Mouse (Mus musculus) stomach, embryonic 14.5 days (tissue): Measurements from ENCODE around the gene Zfp423. TPM values are rescaled to one million over a fixed set of nuclear protein-coding genes. Genes with fewer than 3 reads are reported as not detected.

Experiments
- ATAC-seq: fragments of 200-750 bp; cut with Nextera tagmentation; 2 replicates; pipeline ENCODE4 v1.8.0; 2017; ENCODE audit warnings: low read depth, moderate TSS enrichment; ENCODE audit not compliant: insufficient number of reproducible peaks, insufficient read depth, low FRiP score
- H3K27ac ChIP-seq: fragments of 300-500 bp; sonication (generic); 2 replicates; pipeline ENCODE4 v1.5.1; 2014; ENCODE audit warnings: mild to moderate bottlenecking, low read length, moderate library complexity, mixed read lengths
- H3K27me3 ChIP-seq: fragments of 300-500 bp; sonication (generic); 2 replicates; pipeline ENCODE4 v1.6.1; 2014; ENCODE audit warnings: low read length, control low read depth, mixed read lengths; ENCODE audit not compliant: control insufficient read depth, insufficient read depth
- H3K36me3 ChIP-seq: fragments of 300-500 bp; sonication (generic); 2 replicates; pipeline ENCODE4 v1.6.1; 2014; ENCODE audit warnings: mild to moderate bottlenecking, control low read depth, low read length, moderate library complexity, mixed read lengths; ENCODE audit not compliant: control insufficient read depth, insufficient read depth
- H3K4me1 ChIP-seq: fragments of 300-500 bp; sonication (generic); 2 replicates; pipeline ENCODE4 v1.6.1; 2014; ENCODE audit warnings: low read length, control low read depth, mixed read lengths; ENCODE audit not compliant: control insufficient read depth, insufficient read depth
- H3K4me2 ChIP-seq: fragments of 300-500 bp; sonication (generic); replicated peaks from 2 replicates; pipeline ENCODE4 v1.6.1; 2014; ENCODE audit warnings: low read depth, low read length, control low read depth
- H3K4me3 ChIP-seq: fragments of 300-500 bp; sonication (generic); 2 replicates; pipeline ENCODE4 v1.5.1; 2014; ENCODE audit warnings: low read depth, low read length, control low read depth
- H3K9ac ChIP-seq: fragments of 300-500 bp; sonication (generic); replicated peaks from 2 replicates; pipeline ENCODE4 v1.6.1; 2014; ENCODE audit warnings: low read depth, mild to moderate bottlenecking, control low read depth, low read length, moderate library complexity, mixed read lengths
- H3K9me3 ChIP-seq: fragments of 300-500 bp; sonication (generic); 2 replicates; pipeline ENCODE4 v1.6.1; 2016; ENCODE audit warnings: low read depth, low read length, control low read depth; ENCODE audit not compliant: control insufficient read depth
- WGBS: fragments of 180-500 bp; shearing (Covaris S2); extraction: QIAGEN DNeasy Blood & Tissue Kit; methylation state at CpG from one replicate; pipeline ENCODE4 v1.1.7; 2014; 5-methylcytosine and 5-hydroxymethylcytosine counted together
- polyA plus RNA-seq: library from polyadenylated mRNA; unstranded; fragments of >200 nt; fragmentation: Nextera tagmentation; extraction: Ambion mirVana; gene quantifications from 2 replicates; pipeline ENCODE4 v1.2.1, GENCODE M21; 2014

Zfp423 gene
- polyA plus RNA-seq, 1 experiment from 2014 or later = 13.6 TPM

- 0 out of 2 replicates have a peak overlapping the region, but pooled peaks have one; percentile 30 for H3K27ac ChIP-seq
- no peak for ATAC-seq
- no peaks in the 10 kb centered on the region for H3K36me3 ChIP-seq
- H3K4me3 ChIP-seq = no peak overlapping the region
- H3K4me2 ChIP-seq = no peak overlapping the region
- H3K9ac ChIP-seq = no peak overlapping the region
- no peaks in the 10 kb centered on the region for H3K9me3 ChIP-seq
- peaks cover 9% of the 10 kb centered on the region; the same call in 1 of the 2 replicates for H3K4me1 ChIP-seq
- no peaks in the 10 kb centered on the region for H3K27me3 ChIP-seq
- 68% methylated on average over 7 of the region's 7 CpGs for WGBS
Measured at GRCm38 (mm10) chr8:87926098-87926890, 33.1 kb downstream of the Zfp423 start.

- no peaks in the 10 kb centered on the region for H3K36me3 ChIP-seq
- H3K4me3 ChIP-seq = no peak overlapping the region
- H3K27me3 ChIP-seq = no peaks in the 10 kb centered on the region
- no peak overlapping the region for H3K4me2 ChIP-seq
- ATAC-seq = no peak
- H3K4me1 ChIP-seq = peaks cover 4% of the 10 kb centered on the region
- 81% methylated on average over 6 of the region's 6 CpGs for WGBS
- H3K9ac ChIP-seq = no peak overlapping the region
- H3K27ac ChIP-seq = no peak overlapping the region
- no peaks in the 10 kb centered on the region for H3K9me3 ChIP-seq
Measured at GRCm38 (mm10) chr8:87922936-87923335, 36.5 kb downstream of the Zfp423 start.

- 41% methylated on average over 6 of the region's 6 CpGs for WGBS
- no peaks in the 10 kb centered on the region for H3K36me3 ChIP-seq
- peaks cover 9% of the 10 kb centered on the region for H3K4me1 ChIP-seq
- no peak overlapping the region for H3K4me2 ChIP-seq
- no peak overlapping the region for H3K9ac ChIP-seq
- no peak for ATAC-seq
- no peaks in the 10 kb centered on the region for H3K27me3 ChIP-seq
- no peak overlapping the region for H3K4me3 ChIP-seq
- no peak overlapping the region for H3K27ac ChIP-seq
- no peaks in the 10 kb centered on the region for H3K9me3 ChIP-seq
Measured at GRCm38 (mm10) chr8:87922446-87922845, 36.9 kb downstream of the Zfp423 start.

GRCm38 (mm10) chr8:87918004-87918403, 41.4 kb downstream of the Zfp423 start:
- no peak overlapping the region for H3K4me2 ChIP-seq
- no peak for ATAC-seq
- no peaks in the 10 kb centered on the region for H3K36me3 ChIP-seq
- no peak overlapping the region for H3K27ac ChIP-seq
- H3K4me1 ChIP-seq = peaks cover 37% of the 10 kb centered on the region
- no peak overlapping the region for H3K4me3 ChIP-seq
- H3K9me3 ChIP-seq = no peaks in the 10 kb centered on the region
- no peaks in the 10 kb centered on the region for H3K27me3 ChIP-seq
- WGBS = 43% methylated on average over 5 of the region's 5 CpGs
- H3K9ac ChIP-seq = no peak overlapping the region

GRCm38 (mm10) chr8:87915763-87916162, 43.6 kb downstream of the Zfp423 start:
- no peak overlapping the region for H3K27ac ChIP-seq
- 64% methylated on average over 9 of the region's 9 CpGs for WGBS
- H3K9me3 ChIP-seq = no peaks in the 10 kb centered on the region
- peaks cover 53% of the 10 kb centered on the region for H3K4me1 ChIP-seq
- H3K4me3 ChIP-seq = no peak overlapping the region
- no peak overlapping the region for H3K9ac ChIP-seq
- ATAC-seq = no peak
- no peaks in the 10 kb centered on the region for H3K36me3 ChIP-seq
- H3K4me2 ChIP-seq = no peak overlapping the region
- H3K27me3 ChIP-seq = no peaks in the 10 kb centered on the region

- peaks cover 56% of the 10 kb centered on the region for H3K4me1 ChIP-seq
- 30% methylated on average over 6 of the region's 6 CpGs for WGBS
- no peak overlapping the region for H3K4me2 ChIP-seq
- peak overlapping the region; percentile 79 for H3K27ac ChIP-seq
- no peak overlapping the region for H3K9ac ChIP-seq
- H3K9me3 ChIP-seq = no peaks in the 10 kb centered on the region
- ATAC-seq = peak; percentile 50; the same call in 1 of the 2 replicates
- H3K27me3 ChIP-seq = no peaks in the 10 kb centered on the region
- no peak overlapping the region for H3K4me3 ChIP-seq
- H3K36me3 ChIP-seq = no peaks in the 10 kb centered on the region
Measured at GRCm38 (mm10) chr8:87914247-87914967, 45.0 kb downstream of the Zfp423 start.

- Histone ChIP-seq H3K4me3 (no peak overlapping the region), H3K27me3 (no peaks in the 10 kb centered on the region), H3K4me2 (no peak overlapping the region), H3K27ac (no peak overlapping the region), H3K36me3 (no peaks in the 10 kb centered on the region), H3K9me3 (no peaks in the 10 kb centered on the region), H3K9ac (no peak overlapping the region), H3K4me1 (peaks cover 24% of the 10 kb centered on the region; the same call in 1 of the 2 replicates)
- WGBS = 75% methylated on average over 2 of the region's 2 CpGs
- no peak for ATAC-seq
Measured at GRCm38 (mm10) chr8:87908940-87909339, 50.5 kb downstream of the Zfp423 start.

GRCm38 (mm10) chr8:87905404-87905803, 54.0 kb downstream of the Zfp423 start:
- Histone ChIP-seq H3K27me3 (no peaks in the 10 kb centered on the region), H3K36me3 (no peaks in the 10 kb centered on the region), H3K4me1 (peaks cover 1% of the 10 kb centered on the region; the same call in 1 of the 2 replicates), H3K9me3 (no peaks in the 10 kb centered on the region), H3K9ac (no peak overlapping the region), H3K4me3 (no peak overlapping the region), H3K27ac (peak overlapping the region; percentile 58; the same call in 1 of the 2 replicates), H3K4me2 (no peak overlapping the region)
- WGBS = 53% methylated on average over 5 of the region's 5 CpGs
- 0 out of 2 replicates have a peak, but pooled peaks have one; percentile 69 for ATAC-seq
